Mouse (Mus musculus) left cerebral cortex, postnatal 14 days (tissue): ENCODE measurements at regions not wholly inside any gene's neighbourhood (a gene's known extent, or its start where the extent isn't known, plus 50 kb on each side); places are given as distances from the start of the nearest gene placed in this dataset.

Experiments
- DNase-seq, 2 experiments: peaks; one replicate each; pipeline ENCODE4 v3.0.0; 2021 to 2022; ENCODE audit warnings: low spot score in 2 of 2, mixed read lengths in 1 of 2
- intact Hi-C: fragments of 180-260 bp; cut with DNase I; formaldehyde crosslinking; loops from one replicate; pipeline ENCODE4 v1.15.1; 2025

DNA sequence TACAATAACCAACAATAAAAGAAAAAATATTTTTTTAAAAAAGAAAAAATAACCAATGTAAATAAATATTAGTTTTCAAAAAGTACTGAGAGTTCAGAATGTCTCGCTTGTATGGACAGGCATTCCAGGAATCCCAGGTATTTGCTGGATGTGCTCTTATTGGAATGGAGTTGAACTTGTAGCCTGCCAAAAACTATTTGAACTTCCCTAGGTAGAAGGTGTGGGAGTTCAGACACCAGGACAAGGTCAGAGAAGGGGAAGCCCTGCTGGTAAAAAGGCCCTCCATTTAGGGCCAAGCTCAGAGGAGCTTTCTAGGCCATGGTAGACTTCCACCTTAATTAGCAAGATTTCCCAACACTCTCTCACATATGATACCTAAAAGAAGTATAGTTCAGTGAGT, 270.3 kb downstream of the Actr3 start:
- intact Hi-C loops: no loop called here
- no peak for DNase-seq

- intact Hi-C loops: no loop called here
- DNase-seq: no peak
Observed at GRCm38 (mm10) chr1:125158481-125158880, 277.0 kb downstream of the Actr3 start.

DNA sequence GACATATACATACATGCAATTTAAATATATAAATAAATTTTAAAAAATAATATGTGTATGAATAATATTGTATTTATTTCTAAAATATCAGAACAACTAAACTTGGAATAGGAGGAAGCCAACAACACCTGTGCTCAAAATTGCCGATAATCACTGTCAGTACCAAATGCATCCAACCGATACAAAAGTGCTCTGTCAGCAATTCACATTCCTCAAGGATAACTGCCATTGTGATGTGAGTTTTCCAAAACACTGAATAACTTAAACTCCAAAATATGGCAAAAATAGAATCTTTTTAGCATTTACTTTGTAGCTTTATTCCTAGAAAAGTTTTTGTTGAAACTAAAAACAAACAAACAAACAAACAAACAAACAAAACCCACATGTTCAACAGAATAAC, 279.4 kb downstream of the Actr3 start:
- intact Hi-C loops: no loop called here
- DNase-seq: no peak

GRCm38 (mm10) chr1:125149817-125150216, 285.7 kb downstream of the Actr3 start:
- DNase-seq: no peak
- intact Hi-C loops: no loop called here

DNA sequence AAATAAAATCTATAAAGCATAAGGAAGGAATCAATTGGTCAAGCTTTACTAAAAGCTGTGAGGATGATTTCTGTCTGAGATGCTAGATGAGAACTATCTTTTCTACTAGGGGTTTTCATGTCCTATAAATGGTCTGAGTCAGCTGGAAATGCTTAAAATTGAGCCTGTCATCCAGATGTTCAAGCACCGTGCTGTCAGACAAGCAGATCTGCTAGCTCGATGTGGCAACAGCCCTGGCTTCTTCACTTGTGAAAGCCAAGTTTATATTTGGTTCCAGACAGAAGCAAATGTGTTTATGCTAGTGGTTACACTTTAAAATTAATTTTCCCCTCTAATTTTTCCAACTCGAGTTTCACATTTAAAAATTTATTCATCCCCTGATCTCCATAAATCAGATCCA, 311.7 kb downstream of the Actr3 start:
- intact Hi-C loops: no loop called here
- no peak for DNase-seq

DNA sequence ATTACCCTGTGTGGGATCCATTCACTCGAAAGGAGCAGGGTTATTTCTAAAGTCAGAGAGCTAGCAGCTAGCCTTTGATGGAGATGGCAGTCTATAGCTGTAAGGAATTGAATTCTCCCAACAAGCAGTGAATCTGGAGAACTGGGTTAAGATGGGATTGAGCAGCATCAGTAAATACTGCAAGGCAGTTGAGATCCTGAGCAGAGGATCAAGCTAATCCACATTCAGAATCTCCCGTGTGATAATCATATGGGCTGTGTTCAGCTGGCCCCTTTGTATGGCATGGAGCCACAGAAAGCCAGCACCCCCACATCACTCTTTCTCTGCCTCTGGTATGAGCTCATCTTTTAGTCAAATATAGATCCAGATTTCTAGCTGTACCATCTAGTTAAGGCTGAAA, 334.9 kb downstream of the Actr3 start:
- peak; percentile 4 to 6 for DNase-seq

GRCm38 (mm10) chr1:125084906-125085305, 350.6 kb downstream of the Actr3 start:
- DNase-seq: no peak
- intact Hi-C loops: no loop called here

More for the DNA sequence above, 334.9 kb downstream of the Actr3 start:
- intact Hi-C loops: no loop called here

DNA sequence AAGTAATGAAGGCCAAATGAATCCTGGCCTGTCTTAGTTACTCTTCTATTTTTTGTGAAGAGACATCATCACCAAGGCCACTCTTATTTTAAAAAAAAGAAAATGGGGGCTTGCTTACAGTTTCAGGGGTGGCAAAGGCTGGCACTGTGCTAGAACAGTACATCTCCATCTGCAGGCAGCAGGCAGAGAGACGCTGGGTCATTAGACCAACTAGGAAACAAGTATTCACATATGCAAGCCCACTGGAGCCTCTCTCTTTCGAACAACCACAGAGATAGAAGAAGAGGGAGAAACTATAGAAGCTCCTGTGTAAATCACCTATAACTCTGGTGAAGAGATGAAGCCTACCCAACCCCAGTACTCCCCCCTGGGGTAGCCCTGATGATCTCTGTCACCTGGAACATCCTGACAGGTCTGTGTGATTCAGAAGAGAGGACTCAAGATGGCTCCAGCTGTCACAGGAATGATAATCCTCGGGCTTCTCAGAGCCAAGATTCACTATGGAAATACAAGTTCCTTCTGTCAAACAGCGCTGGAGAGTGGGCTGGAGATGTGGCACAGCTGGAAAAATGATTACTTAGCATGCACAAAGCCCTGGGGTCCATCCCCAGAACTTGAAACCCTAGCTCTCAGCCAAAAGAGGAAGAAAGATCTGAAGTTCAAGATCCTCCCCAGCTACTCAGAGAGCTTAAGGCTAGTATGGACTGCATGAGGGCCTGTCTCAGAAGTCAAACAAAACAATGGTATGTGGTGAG, 395.8 kb downstream of the Actr3 start:
- DNase-seq: no peak
- intact Hi-C loops: no loop called here

- DNase-seq: no peak
Observed at GRCm38 (mm10) chr1:125013301-125013700, 422.2 kb downstream of the Actr3 start.

DNA sequence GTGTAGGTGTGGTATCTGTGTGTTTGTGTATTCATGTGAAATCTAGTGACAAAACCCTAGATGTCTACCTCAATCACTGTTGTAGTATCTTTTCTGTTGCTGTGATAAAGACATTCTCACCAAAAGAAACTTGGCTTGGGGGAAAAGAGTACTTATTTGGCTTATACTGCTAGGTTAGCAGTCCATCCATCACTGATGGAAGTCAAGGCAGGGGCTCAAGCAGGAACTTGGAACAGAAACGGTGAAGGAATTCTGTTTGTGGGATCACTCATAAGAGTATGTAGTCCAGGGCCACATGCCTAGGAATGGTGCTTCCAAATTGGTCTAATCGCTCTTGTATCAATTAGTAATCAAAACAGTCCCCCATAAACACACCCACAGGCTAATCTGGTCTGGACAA, 423.6 kb downstream of the Actr3 start:
- no peak for DNase-seq

More at GRCm38 (mm10) chr1:125013301-125013700, 422.2 kb downstream of the Actr3 start:
- intact Hi-C loops: no loop called here

GRCm38 (mm10) chr1:124997577-124997976, 437.9 kb downstream of the Actr3 start:
- intact Hi-C loops: no loop called here
- no peak for DNase-seq

More for the DNA sequence above, 423.6 kb downstream of the Actr3 start:
- intact Hi-C loops: no loop called here

DNA sequence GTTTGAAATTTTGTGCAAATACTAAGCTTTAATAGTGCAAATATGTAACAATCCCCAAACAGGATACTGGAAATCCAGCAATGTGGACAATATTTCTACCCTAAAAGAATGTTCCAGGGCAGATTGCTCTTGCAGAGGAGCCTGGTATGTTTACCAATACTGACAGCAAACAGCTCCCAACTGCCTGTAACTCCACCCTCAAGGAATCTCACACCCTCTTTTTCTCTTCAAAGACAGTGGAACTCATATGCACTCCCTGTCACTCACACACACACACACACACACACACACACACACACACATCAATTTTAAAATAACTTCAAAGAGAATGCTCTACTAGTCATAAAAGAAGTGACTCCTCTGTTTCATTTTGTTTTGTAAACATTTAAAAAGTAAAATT, 484.7 kb downstream of the Actr3 start:
- intact Hi-C loops: no loop called here
- DNase-seq: no peak

GRCm38 (mm10) chr1:124904373-124904772, 531.2 kb downstream of the Actr3 start:
- no peak for DNase-seq
- intact Hi-C loops: no loop called here

DNA sequence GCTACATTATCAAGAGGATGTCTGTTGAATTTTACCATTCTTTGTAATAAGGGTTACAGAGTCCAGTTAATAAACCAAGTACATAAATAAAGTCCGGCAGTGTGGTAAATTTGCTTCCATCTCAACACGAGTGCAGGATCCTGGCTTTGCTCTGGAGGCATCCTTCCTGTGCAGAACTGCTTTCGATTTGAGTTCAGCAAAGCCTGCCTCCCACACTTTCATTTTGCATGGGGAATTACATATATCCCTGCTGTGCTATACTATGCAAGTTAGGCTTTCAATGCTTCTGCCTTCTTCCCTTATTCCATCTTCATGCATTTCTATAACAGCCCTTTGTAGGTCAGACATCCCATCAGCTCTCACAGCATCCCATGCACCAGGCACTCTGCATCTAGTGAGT, 564.4 kb downstream of the Actr3 start:
- intact Hi-C loops: no loop called here
- no peak for DNase-seq

DNA sequence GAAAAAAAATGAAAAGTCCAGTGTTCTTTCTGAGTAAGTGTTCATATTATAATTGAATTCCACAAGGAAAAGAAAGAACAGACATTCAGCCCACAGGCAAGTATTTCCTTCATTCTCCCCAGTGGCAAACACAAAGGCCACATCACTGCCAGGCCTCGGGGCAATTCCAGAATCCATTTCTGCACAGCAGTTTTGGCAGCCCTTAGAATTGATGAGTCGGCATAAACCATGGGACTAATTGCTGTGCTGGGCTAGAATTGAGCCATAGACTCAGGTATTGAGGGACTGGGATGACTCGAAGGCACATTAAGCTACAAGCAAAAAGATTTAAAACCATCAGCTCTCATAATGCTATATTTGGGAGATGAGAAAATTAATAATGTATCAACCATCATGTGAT, 569.3 kb downstream of the Actr3 start:
- no peak for DNase-seq
- intact Hi-C loops: no loop called here

DNA sequence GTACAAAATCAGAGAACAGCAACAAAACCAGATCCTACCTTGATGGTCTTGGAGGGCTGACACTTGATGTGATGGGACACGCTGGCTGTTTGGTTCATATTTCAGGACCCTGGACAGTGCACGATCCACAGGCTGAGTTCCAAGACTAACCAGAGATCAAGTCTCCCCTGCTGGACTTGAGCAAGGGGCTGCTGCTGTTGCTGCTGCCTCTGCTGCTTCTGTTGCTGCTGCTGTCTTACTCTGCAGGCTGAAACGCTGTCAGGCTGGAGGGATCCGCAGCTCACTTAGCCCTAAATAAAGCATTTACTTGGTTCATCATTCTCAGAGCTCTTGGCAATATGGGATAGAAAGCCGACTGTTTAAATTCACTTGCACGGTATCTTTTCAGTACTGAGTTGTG, 589.8 kb downstream of the Actr3 start:
- intact Hi-C loops: no loop called here
- peak; percentile 18 to 41 for DNase-seq

DNA sequence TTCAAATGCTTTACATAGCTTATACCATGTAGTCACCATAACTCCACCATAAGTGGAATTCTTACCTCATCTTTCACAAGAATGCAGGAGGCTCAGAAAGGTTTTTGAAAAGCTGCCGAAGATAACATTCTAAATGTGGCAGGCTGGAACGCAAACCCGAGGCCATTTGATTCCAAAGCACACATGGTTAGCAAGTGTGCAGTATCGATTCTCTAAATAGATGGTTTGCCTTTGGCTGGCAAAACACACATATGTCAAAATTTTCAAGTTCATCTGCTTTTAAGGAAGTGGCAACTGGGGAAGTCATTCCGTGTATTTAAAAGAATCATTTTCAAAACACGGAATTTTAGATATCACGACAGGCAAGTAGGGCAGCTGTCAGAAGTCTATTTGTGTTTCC, 609.8 kb downstream of the Actr3 start:
- peak; percentile 30 to 64 for DNase-seq
- intact Hi-C loops: no loop called here

DNA sequence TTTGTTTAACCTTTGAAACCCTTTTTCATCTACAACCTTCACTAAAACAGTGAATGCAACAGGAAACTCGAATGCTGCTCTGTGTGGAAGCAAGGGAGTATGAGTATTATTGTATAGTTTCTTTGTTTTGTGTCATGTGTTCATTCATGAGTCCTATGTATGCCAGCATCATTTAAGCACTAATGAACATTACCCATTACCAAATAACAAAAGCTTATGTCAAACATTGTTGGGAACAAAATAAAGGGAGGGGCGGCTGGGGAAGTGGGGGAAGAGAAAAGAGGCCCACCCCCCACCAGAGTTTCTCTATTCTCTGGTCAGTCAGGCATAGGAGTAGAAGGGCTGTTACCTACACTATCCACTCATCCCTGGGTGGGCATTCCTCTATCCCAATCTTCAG, 642.5 kb downstream of the Actr3 start:
- intact Hi-C loops: no loop called here
- no peak for DNase-seq

DNA sequence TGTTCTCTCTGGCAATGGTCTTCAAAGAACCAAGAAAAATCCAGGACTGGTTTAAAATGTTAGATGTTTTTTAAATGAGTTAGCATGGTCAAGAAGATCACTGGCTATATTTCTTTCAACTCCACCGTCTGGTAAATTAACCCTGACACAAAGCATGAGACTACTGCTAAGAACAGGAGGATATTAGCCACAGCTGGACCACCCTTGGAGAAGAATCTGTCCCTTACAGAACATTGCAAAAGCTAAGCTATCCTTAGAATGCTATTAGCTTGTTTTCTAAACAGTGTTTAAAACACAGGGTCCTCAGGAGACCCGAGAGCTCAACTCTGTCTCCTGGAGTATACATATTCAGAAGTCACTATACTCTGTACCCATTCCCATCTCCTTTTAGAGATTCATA, 644.9 kb downstream of the Actr3 start:
- DNase-seq: no peak
- intact Hi-C loops: no loop called here

DNA sequence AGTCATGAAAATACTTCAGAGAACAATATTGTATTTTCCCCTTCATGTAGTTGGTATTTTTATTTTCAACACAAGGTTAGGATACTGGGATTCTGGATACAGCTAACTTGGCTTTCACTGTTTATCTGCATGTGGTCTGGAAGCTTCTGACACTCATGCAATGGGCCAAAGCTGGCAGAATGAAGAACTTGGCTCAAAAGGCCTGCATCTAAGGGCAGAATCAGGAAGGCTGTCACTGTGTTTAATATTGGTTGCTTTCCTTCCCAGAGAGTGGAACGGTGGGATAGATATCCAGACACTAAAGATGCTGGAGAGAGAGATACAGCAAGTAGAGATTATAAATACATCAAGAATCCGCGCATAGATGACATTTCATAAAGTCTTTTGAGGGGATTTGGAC, 645.4 kb downstream of the Actr3 start:
- intact Hi-C loops: no loop called here
- no peak for DNase-seq

GRCm38 (mm10) chr1:124783066-124783465, 652.5 kb downstream of the Actr3 start:
- DNase-seq: peak; percentile 15 to 28
- intact Hi-C loops: no loop called here

GRCm38 (mm10) chr1:124777685-124778084, 657.8 kb downstream of the Actr3 start:
- intact Hi-C loops: no loop called here
- peak in 1 of 2 experiments; percentile 15 for DNase-seq
